Mouse (Mus musculus) kidney, postnatal 25 days (tissue): ENCODE measurements around the gene Nuak2.
"Not testable (repeated sequence)": the region's sequence is repeated elsewhere in the genome, so short reads cannot be mapped to it uniquely, and the experiment has no call there.

ENCODE experiments used
- DNase-seq, 2 experiments: peaks; one replicate each; pipeline ENCODE4 v3.0.0; 2021; ENCODE audit warnings: mixed read lengths in 2 of 2

Nuak2 gene

GRCm38 (mm10) chr1:132315889-132316624 is at the start of gene Nuak2:
Nuak2 (plus strand) TSS chr1:132316126.
- peak; percentile 97 to 99 for DNase-seq

DNA sequence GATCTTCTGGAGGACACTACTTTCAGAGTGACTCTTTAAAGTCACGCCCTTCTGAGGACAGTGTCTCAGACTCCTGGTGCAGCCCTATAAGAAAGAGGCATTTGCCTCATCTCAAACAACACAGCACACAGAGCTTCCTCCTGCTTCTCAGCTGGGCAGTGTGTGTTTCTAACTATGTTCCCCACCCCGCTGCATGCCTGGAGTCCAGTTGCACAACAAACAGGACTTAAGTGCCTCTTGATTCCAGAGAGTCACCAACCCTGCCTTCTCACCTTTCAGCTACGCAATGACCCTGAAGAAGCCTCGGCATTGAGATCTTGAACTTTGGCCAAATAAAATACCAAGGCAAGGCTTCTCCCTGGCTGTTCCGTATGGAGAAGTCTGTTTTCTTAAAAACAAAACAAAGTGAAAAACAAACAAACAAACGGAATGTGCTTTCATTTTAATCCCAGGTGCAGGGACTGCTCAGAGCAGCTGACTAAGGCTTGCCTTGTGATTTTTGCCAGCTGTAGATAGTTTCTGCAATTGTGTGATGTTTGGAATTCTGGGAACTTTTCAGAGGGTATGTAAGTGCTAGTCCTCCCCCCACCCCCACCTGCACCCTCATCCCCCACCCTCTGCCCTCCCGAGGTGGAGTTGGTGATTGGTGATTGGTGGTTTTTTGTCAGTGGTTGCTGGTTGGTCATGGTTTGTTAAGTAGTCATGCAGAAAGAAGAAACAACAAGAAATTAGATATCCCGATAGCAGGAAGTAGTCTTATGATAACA is 49.0 kb upstream of the Nuak2 start:
- peak; percentile 46 to 66 for DNase-seq

DNA sequence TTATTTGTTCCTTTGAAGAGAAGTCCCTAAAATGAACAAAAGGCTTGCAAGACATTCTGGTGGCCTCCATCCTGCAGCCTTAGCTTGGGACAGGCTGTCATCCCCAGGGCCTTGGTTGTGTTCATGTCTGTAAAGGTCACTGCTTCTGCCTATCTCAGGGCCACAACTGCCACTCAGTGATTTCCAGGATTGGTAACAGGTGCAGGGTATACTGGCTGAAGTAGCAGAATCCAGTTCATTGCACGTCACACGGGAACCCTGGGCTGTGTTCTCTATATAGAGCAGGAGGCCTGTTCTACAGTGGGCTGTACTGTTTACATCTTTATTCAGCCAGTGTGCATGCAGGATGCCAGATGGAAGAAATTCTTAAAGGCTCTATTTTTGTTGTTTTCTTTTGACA is 48.0 kb upstream of the Nuak2 start:
- DNase-seq, result no peak

- peak in 1 of 2 experiments; percentile 24 for DNase-seq
Observed at GRCm38 (mm10) chr1:132268418-132269060, 47.4 kb upstream of the Nuak2 start.

DNA sequence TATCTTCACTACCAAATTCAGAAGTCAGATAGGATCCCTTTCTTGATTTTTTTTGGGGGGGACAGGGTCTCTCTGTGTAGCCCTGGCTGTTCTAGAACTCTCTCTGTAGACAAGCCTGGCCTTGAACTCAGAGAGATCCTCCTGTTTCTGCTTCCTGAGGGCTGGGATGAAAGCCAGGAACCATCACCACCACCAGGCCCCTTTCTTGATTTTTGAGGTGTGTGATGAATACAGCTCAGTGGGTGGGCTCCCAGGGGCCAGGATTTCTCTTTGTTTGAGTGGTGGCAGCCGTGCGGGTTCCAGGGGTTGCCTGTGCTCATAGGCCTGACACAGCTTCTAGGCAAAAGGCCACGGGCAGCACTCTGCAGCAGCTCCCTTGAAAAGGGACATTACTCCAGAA is 44.7 kb upstream of the Nuak2 start:
- no peak for DNase-seq

DNA sequence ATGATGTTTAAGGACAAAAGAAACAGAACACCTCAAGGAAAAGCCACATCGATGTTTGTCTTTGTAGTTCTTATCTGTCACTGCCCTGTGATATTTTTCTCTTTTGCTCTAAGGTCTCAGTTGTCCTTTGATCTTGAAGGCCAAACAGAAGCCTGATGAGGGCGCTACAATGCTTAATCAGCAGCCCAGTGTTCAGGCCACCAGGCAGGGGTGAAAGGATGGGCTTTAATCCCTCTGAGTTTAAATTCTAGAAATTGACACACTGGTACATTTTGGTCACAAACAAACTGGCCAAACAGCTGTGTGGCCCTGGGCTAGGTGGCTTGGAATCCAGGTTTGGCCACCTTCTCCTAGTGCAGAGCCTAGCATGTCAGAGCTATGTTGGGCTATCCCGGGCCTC is 39.2 kb upstream of the Nuak2 start:
- no peak for DNase-seq

GRCm38 (mm10) chr1:132277124-132277523 is 38.8 kb upstream of the Nuak2 start:
- DNase-seq, result no peak

DNA sequence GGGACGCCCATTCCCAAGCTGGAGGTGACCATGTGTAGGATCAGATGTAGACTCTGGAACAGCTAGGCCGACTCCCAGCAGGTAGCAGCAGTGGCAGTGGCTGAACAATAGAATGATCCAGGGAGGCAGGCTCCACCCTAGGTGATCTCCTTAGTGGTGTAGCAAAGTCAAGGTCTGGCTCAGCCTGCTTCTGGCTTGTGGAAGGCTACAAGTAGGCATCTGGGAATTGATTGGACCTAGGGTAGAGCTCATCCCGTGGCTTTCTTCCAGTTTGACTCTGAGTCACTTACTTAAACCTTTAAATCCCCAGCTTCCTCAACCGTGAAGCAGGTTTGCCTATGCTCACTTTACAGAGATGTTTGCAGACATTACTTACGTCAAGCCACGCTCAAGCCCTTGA is 35.3 kb upstream of the Nuak2 start:
- not testable (repeated sequence) for DNase-seq

- no peak for DNase-seq
Observed at GRCm38 (mm10) chr1:132281523-132282176, 34.3 kb upstream of the Nuak2 start.

DNA sequence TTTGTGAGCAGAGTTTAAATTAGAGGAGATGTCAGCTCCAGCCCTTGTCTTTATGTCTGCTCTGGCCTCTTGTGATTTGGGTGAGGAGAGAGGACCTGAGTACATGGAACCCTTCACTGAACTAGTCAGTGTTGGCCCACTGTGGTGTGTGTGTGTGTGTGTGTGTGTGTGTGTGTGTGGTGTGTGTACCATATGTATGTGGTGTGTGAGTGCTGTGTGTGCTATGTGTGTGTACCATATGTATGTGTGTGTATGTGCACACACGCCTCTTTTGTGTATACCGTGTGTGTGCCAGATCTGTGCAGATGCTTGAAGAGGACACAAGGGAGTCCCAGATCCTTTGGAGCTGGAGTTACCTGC is 33.8 kb upstream of the Nuak2 start:
- DNase-seq, result no peak

- DNase-seq, result no peak
Observed at GRCm38 (mm10) chr1:132283018-132283417, 32.9 kb upstream of the Nuak2 start.

DNA sequence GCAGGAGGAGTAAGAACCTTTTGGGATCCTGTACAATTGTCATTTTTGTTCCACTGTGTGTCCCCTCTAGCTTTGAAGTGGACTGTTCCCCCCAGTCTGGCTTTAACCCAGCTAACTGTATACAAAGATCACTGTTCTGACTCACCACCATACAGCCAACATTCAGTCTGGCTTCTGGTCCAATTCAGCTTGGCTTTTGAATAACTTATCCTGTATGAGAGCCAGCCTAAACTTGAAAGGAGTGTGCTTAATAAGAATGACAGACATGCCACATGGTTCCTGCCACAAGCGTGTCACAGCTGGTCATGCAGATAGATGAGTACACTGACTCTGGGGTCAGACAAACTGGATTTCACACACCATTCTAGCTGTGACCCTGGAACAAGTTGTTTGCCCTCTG is 29.2 kb upstream of the Nuak2 start:
- no peak for DNase-seq

DNA sequence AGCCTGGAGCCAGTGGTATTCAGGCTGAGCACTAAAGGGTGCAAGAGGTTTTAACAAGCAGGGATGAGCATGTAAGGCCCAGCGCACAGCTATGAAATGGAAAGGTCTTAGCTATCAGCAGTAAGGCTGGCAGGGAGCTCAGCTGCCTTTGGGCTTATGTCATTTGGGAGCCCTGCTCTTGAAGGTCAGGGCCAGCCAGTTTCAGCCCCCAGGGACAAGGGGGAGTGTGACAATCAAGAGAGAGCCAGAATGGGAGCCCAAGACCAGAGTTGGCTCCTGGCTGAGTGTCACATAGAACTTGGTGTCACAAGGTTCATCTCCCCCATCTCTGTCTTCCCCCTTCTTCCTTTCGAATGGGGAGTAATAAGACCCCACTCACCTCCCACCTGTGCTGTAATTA is 28.5 kb upstream of the Nuak2 start:
- DNase-seq, result no peak

DNA sequence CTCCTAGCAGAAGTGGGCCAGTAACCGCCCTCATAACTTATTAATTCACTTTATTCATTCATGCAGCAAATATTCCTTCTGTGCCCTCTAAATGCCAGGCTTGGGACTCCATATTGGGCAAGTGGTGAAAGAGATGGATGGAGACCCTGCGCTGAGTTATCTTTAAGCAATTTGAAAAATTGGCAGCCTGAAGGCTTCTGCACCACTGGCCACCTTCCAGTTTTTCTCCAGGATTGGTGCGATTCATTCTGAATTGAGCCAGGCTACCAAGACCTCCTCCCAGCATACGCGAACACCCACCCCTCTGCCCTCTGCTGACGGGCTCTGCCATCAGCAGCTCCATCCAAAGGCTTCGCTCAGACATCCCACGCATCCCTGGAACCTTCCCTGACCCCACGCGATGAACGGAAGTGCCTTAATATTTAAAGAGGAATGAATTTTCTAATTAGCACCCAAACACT is 27.9 kb upstream of the Nuak2 start:
- DNase-seq, result no peak

DNA sequence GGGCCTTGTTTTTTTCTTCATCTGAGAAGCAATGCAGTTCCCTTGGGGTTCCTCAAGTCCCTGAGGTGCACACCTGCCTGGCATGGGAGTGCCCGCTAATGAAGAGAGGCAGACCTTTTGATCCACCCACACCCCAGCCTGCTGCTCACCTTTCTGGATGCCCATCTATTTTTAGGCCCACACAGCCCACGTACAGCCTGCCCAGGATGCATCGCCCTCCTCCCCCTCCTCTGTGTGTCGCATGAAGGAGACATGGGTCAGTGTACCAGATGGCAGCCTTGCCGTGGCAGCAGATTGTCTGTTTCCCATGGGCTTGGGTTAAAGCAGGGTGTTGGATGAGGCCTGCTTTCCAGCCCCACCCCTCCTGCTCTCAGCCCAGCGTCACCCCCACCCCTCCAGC is 26.0 kb upstream of the Nuak2 start:
- no peak for DNase-seq

GRCm38 (mm10) chr1:132290921-132291675 is 24.8 kb upstream of the Nuak2 start:
- DNase-seq, result peak in 1 of 2 experiments; percentile 61

GRCm38 (mm10) chr1:132291706-132292105 is 24.2 kb upstream of the Nuak2 start:
- no peak for DNase-seq

GRCm38 (mm10) chr1:132292318-132293129 is 23.4 kb upstream of the Nuak2 start:
- DNase-seq, result peak; percentile 61 to 65

- DNase-seq, result no peak
Observed at GRCm38 (mm10) chr1:132295506-132295905, 20.4 kb upstream of the Nuak2 start.

DNA sequence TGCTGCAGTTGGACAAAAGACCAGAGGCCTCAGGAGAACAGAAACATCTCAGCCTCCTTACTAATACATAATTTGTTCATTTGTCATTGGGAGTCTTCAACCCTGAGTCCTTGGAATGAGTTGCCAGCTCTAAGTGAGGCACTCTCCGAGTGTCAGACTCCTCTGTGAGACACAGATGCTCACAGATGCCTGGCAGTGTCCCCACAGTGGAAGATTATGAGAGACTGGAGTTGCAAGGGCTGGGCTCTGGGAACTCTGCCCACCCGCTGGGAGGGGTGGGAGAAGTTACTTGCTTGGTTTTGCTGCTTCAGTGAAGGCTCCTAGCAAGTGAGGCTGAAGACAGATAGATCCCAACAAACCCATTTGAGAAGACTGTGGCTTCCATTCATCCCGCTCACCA is 19.9 kb upstream of the Nuak2 start:
- DNase-seq, result no peak

- peak; percentile 70 to 82 for DNase-seq
Observed at GRCm38 (mm10) chr1:132298425-132298800, 17.5 kb upstream of the Nuak2 start, which contains the start of gene Klhdc8a. Klhdc8a (plus strand) TSS chr1:132298626.
